Mouse (Mus musculus): ENCODE measurements around the gene Calr. TPM values are rescaled to one million over a fixed set of nuclear protein-coding genes. Genes with fewer than 3 reads are reported as not detected.

The Calr gene
- polyA plus RNA-seq, 1 experiment from 2014 or later = 662 TPM

GRCm38 (mm10) chr8:84837912-84838470 lies 8.7 kb downstream of the Calr start:
- Histone ChIP-seq H3K4me1 (ENCODE audit: control insufficient read depth, insufficient read depth, low read length) (peaks cover 17% of the 10 kb centered on the region), H3K4me3 (ENCODE audit: low read depth, low read length) (no peak overlapping the region), H3K9ac (ENCODE audit: low read depth, low read length) (no peak overlapping the region), H3K9me3 (replicated peaks; ENCODE audit: control insufficient read depth, low read length, poor library complexity, severe bottlenecking) (no peaks in the 10 kb centered on the region), H3K4me2 (ENCODE audit: low read length) (no peak overlapping the region), H3K27me3 (ENCODE audit: control insufficient read depth, insufficient read depth, low read depth, low read length) (no peaks in the 10 kb centered on the region), H3K36me3 (ENCODE audit: control insufficient read depth, insufficient read depth, low read length) (peaks cover 43% of the 10 kb centered on the region), H3K27ac (ENCODE audit: low read length) (no peak overlapping the region)
- ATAC-seq = no peak
- 85% methylated on average over 15 of the region's 15 CpGs for WGBS

DNA sequence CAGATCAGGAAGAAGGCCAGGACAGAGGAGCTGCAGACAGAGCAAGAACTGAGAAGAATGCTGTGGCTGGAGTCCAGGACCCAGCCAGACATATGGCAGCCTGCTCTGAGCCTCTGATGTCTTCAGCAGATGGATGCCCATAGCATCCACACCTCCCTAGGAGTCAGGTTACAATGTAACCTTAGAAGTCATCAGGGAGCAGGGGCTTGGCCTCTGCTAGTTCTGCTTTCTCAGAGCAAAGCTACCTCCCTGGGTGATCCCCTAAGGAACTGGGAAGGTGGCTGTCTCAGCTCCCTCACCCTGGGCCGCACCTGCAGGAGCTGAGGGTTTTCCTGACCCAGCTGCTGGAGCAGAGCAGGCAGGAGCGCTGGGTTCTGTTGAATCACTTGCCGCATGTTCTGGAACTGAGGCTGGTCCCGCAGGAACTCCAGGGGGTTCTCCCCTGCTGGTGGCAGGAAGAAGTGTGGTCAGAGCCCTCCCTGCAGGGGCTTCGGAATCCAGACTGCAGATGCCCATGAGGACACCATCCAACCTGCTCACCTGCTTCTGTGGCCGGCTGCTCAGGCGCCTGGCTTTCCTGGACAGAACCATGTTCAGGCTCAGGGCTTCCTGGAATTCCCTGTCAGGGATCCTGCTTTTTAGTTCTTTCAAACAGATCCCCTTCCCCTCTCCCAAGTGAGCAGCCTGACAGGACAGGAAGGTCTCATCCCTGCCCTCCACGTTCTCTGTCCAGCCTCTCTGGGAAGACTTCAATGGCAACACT lies 9.4 kb downstream of the Calr start:
- H3K9me3 ChIP-seq (replicated peaks; ENCODE audit: control insufficient read depth, low read length, poor library complexity, severe bottlenecking) = no peaks in the 10 kb centered on the region
- no peak for ATAC-seq
- no peak overlapping the region for H3K4me2 ChIP-seq (ENCODE audit: low read length)
- H3K36me3 ChIP-seq (ENCODE audit: control insufficient read depth, insufficient read depth, low read length) = peaks cover 37% of the 10 kb centered on the region
- peaks cover 19% of the 10 kb centered on the region for H3K4me1 ChIP-seq (ENCODE audit: control insufficient read depth, insufficient read depth, low read length)
- no peak overlapping the region for H3K4me3 ChIP-seq (ENCODE audit: low read depth, low read length)
- H3K27ac ChIP-seq (ENCODE audit: low read length) = no peak overlapping the region
- WGBS = 68% methylated on average over 8 of the region's 8 CpGs
- no peak overlapping the region for H3K9ac ChIP-seq (ENCODE audit: low read depth, low read length)
- H3K27me3 ChIP-seq (ENCODE audit: control insufficient read depth, insufficient read depth, low read depth, low read length) = no peaks in the 10 kb centered on the region

DNA sequence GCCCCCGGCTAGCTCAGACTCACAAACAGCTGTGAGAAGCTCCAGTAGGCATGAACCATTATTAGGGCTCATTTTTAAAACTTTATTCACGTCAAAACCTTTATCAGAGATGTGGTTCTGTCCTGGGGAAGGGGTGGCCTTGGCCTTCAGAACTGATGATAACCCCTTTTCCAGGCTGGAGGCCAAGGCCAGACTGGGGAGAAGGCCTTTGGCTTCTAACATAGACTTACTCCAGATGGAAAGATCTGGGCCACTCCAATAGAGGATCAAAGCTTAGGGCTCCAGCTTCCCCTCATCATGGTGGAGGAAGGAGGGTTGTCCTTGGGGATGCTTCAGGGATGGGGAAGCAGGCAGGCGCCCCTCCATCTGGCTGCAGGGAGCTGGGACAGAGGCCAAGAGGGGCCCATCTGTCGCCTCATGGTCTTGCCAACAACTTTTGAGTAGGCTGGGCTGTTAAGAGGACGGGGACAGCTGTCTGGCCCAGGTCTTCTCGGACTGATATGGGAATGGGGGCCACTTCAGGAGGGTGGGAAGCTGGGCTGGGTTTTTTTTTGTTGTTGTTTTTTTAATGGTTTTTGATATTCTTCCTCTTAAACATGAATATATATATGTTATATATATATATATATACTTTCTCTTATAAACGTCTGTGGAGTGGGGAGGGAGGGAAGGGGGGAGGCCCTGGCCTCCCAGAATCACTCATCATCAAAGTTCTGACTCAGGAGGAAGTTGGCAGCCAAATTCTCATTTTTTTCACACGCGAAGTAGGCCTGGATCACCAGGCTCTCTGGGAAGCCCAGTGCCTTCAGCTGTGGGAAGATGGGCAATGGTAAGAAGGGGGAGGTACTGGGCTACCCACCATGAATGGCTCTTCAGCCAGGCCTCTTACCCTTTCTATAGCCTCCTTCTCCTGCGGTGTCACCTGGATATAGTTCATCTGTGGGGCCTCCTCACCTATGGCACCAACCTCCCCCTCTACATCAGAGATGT lies 11.6 kb downstream of the Calr start:
- H3K36me3 ChIP-seq (ENCODE audit: control insufficient read depth, insufficient read depth, low read length) = peaks cover 30% of the 10 kb centered on the region
- no peak overlapping the region for H3K4me3 ChIP-seq (ENCODE audit: low read depth, low read length)
- 66% methylated on average over 10 of the region's 10 CpGs for WGBS
- H3K4me1 ChIP-seq (ENCODE audit: control insufficient read depth, insufficient read depth, low read length) = peaks cover 19% of the 10 kb centered on the region
- no peak for ATAC-seq
- no peak overlapping the region for H3K4me2 ChIP-seq (ENCODE audit: low read length)
- no peaks in the 10 kb centered on the region for H3K27me3 ChIP-seq (ENCODE audit: control insufficient read depth, insufficient read depth, low read depth, low read length)
- no peak overlapping the region for H3K9ac ChIP-seq (ENCODE audit: low read depth, low read length)
- H3K9me3 ChIP-seq (replicated peaks; ENCODE audit: control insufficient read depth, low read length, poor library complexity, severe bottlenecking) = no peaks in the 10 kb centered on the region
- no peak overlapping the region for H3K27ac ChIP-seq (ENCODE audit: low read length)

DNA sequence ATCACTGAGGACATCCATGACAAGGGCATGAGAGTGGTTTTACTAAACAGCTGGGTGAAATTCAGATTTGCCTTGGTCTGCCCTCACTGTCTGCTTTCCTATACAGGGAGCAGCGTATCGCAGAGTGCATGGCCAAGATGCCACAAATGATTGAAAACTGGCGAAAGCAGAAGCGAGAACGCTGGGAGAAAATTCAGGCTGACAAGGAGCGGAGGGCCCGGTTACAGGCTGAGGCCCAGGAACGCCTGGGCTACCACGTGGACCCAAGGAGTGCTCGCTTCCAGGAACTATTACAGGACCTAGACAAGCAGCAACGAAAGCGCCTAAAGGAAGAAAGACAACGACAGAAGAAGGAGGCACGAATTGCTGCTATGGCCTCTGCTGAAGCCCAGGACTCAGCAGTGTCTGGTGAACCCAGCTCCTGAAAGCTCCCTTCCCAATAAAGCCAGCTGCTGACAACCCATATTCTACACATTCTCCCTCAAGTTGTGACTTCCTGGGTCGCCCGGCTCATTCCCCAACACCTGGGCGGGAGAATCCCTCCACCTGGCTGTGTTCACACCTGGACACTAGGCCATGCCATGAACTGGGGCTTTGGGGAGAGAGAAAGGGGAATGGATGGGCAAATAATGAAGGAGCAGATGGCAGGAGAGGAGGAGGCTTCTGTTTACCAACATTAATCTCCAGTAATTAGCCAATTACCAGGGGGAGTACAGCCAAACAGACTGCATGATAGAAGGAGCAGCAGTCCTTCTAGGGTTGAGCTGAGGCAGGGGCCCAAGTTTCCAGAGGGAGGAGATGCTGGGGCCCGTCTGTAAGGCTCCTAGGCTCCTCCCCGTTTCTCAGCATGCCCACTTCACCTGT lies 12.5 kb downstream of the Calr start:
- no peak for ATAC-seq
- no peaks in the 10 kb centered on the region for H3K9me3 ChIP-seq (replicated peaks; ENCODE audit: control insufficient read depth, low read length, poor library complexity, severe bottlenecking)
- no peak overlapping the region for H3K4me2 ChIP-seq (ENCODE audit: low read length)
- H3K27ac ChIP-seq (ENCODE audit: low read length) = peak overlapping the region; percentile 42; the same call in 1 of the 2 replicates
- no peak overlapping the region for H3K9ac ChIP-seq (ENCODE audit: low read depth, low read length)
- H3K4me1 ChIP-seq (ENCODE audit: control insufficient read depth, insufficient read depth, low read length) = peaks cover 12% of the 10 kb centered on the region
- peaks cover 30% of the 10 kb centered on the region for H3K36me3 ChIP-seq (ENCODE audit: control insufficient read depth, insufficient read depth, low read length)
- 85% methylated on average over 19 of the region's 19 CpGs for WGBS
- no peaks in the 10 kb centered on the region for H3K27me3 ChIP-seq (ENCODE audit: control insufficient read depth, insufficient read depth, low read depth, low read length)
- H3K4me3 ChIP-seq (ENCODE audit: low read depth, low read length) = no peak overlapping the region

- Histone ChIP-seq H3K9me3 (replicated peaks; ENCODE audit: control insufficient read depth, low read length, poor library complexity, severe bottlenecking) (no peaks in the 10 kb centered on the region), H3K4me3 (ENCODE audit: low read depth, low read length) (peak overlapping the region; percentile 58), H3K4me2 (ENCODE audit: low read length) (peak overlapping the region; percentile 75), H3K9ac (ENCODE audit: low read depth, low read length) (peak overlapping the region; percentile 96), H3K36me3 (ENCODE audit: control insufficient read depth, insufficient read depth, low read length) (peaks cover 26% of the 10 kb centered on the region), H3K4me1 (ENCODE audit: control insufficient read depth, insufficient read depth, low read length) (peaks cover 9% of the 10 kb centered on the region), H3K27me3 (ENCODE audit: control insufficient read depth, insufficient read depth, low read depth, low read length) (no peaks in the 10 kb centered on the region), H3K27ac (ENCODE audit: low read length) (peak overlapping the region; percentile 97)
- 72% methylated on average over 10 of the region's 10 CpGs for WGBS
- no peak for ATAC-seq
Measured at GRCm38 (mm10) chr8:84832759-84833742, 13.7 kb downstream of the Calr start.

GRCm38 (mm10) chr8:84832034-84832717 lies 14.6 kb downstream of the Calr start:
- ATAC-seq = peak; percentile 80
- no peaks in the 10 kb centered on the region for H3K9me3 ChIP-seq (replicated peaks; ENCODE audit: control insufficient read depth, low read length, poor library complexity, severe bottlenecking)
- peak overlapping the region; percentile 75 for H3K4me2 ChIP-seq (ENCODE audit: low read length)
- H3K9ac ChIP-seq (ENCODE audit: low read depth, low read length) = peak overlapping the region; percentile 96
- H3K36me3 ChIP-seq (ENCODE audit: control insufficient read depth, insufficient read depth, low read length) = peaks cover 18% of the 10 kb centered on the region
- no peaks in the 10 kb centered on the region for H3K27me3 ChIP-seq (ENCODE audit: control insufficient read depth, insufficient read depth, low read depth, low read length)
- 1% methylated on average over 55 of the region's 59 CpGs for WGBS
- peaks cover 9% of the 10 kb centered on the region for H3K4me1 ChIP-seq (ENCODE audit: control insufficient read depth, insufficient read depth, low read length)
- H3K4me3 ChIP-seq (ENCODE audit: low read depth, low read length) = peak overlapping the region; percentile 58
- peak overlapping the region; percentile 97 for H3K27ac ChIP-seq (ENCODE audit: low read length)

- WGBS = 87% methylated on average over 11 of the region's 11 CpGs
- Histone ChIP-seq H3K36me3 (ENCODE audit: control insufficient read depth, insufficient read depth, low read length) (peaks cover 16% of the 10 kb centered on the region), H3K27ac (ENCODE audit: low read length) (peak within 1 kb of the TSS; percentile 97), H3K4me1 (ENCODE audit: control insufficient read depth, insufficient read depth, low read length) (peaks cover 9% of the 10 kb centered on the region), H3K9ac (ENCODE audit: low read depth, low read length) (peak within 1 kb of the TSS; percentile 96), H3K4me3 (ENCODE audit: low read depth, low read length) (peak within 1 kb of the TSS; percentile 58), H3K4me2 (ENCODE audit: low read length) (peak within 1 kb of the TSS; percentile 75), H3K9me3 (replicated peaks; ENCODE audit: control insufficient read depth, low read length, poor library complexity, severe bottlenecking) (no peaks in the 10 kb centered on the region), H3K27me3 (ENCODE audit: control insufficient read depth, insufficient read depth, low read depth, low read length) (no peaks in the 10 kb centered on the region)
- ATAC-seq = no peak
Measured at GRCm38 (mm10) chr8:84831490-84831889, 15.2 kb downstream of the Calr start, which contains the start of gene Gadd45gip1. Gene Gadd45gip1 (plus strand): TSS chr8:84831522.

Measured in midbrain, embryonic 16.5 days (tissue).